Mouse (Mus musculus) spleen, adult 2 months (tissue): ENCODE measurements around the gene Slc13a4.

ENCODE experiments used
- CTCF ChIP-seq: fragments of 200-500 bp; IDR thresholded peaks from 2 replicates; pipeline ENCODE4 v1.5.1; 2011; ENCODE audit warnings: mild to moderate bottlenecking, inconsistent platforms; ENCODE audit not compliant: insufficient read depth, insufficient read length, insufficient replicate concordance; ENCODE audit errors: extremely low read depth
- POLR2A ChIP-seq: fragments of 200-500 bp; IDR thresholded peaks from 2 replicates; pipeline ENCODE4 v1.6.1; 2011; ENCODE audit warnings: low read depth, low read length, inconsistent platforms

GRCm38 (mm10) chr6:35279306-35279705, 28.6 kb downstream of the Slc13a4 start:
- TF ChIP-seq POLR2A: no peak
- TF ChIP-seq CTCF: no peak
